Mouse (Mus musculus) right cerebral cortex, adult 18-20 months (tissue): Measurements from ENCODE around the gene Ccnk.

Experiments
- DNase-seq: peaks from one replicate; pipeline ENCODE4 v3.0.0; 2022; ENCODE audit warnings: mixed read lengths

Gene Ccnk

DNA sequence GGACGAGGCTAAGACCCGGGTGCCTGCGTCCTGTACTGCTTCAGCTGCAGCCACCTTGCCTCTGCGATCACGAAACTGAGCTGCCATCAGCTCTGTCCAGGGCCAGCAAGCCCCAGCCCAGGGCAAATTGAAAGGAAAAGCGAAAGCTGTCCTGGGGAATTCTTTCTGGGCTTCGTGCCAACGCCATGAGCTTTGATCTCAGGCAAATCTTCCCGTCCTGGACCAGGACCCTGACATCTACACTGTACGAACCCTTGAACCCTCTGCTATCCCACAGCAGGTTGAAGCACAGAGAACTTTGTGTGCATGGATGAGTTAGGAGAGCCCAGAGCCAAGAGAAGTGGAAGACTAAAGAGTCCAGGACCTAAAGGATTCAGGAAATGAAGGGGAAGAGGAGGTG is 70.1 kb downstream of the Ccnk start:
- no peak for DNase-seq

DNA sequence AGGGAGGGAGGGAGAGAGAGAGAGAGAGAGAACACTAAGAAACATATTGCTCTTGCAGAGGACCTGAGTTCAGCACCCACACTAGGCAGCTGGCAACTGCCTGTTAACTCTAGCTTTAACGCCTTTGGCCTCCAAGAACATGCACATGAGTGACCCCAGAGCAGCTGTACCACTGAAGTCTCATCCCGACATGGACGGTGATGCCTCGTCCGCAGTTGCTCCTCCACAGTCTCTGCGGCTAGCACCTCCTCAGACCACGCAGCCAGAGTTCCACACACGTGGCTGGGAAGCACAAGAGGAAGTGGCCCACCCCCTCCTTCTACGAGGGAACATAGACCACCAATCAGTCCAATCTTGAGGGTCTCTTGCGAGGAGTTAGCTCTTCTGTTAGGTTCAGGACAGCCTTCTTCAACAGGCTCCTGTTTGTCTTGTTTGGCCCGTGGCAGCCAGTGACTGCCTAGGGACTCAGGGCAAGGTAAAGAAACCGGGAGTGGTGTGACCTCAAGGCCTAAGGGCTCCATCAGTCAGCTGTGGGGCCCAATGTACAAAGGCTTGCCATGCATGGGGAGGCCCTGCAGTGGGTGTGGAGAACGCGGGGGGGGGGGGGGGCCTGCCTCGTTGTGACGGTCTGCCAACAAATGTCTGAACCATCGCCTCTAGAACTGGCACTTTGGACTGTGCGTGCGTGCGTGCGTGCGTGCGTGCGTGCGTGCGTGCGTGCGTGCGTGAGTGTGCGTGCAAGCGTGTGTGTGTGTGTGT is 71.8 kb downstream of the Ccnk start:
- no peak for DNase-seq

- DNase-seq, result no peak
These were observed 72.6 kb downstream of the Ccnk start for GRCm38 (mm10) chr12:108251825-108252542.
